In genomic region chr13:60619723-60620122, GRCm38 (mm10) we compare ENCODE assay signal across 16 mouse cellular contexts. TPM values are rescaled to one million over a fixed set of nuclear protein-coding genes. Genes with fewer than 3 reads are reported as not detected.
DNase-seq lines count a peak whose midpoint lies in the region; ATAC-seq lines count a peak whose summit lies in the region.
"Had no signal": no experiment of that assay in that cellular context is flagged by ENCODE, and none has a peak within 500 bp of the region (broad histone marks: within the 10 kb centered on the region; RNA-seq: fewer than 3 reads in every experiment).

No protein-coding gene starts in this region.

- no peak overlapping the region for H3K9ac ChIP-seq in liver, embryonic 16.5 days (ENCODE audit: low read depth, low read length)
- H3K9ac ChIP-seq: embryonic facial prominence, embryonic 15.5 days; forebrain, embryonic 13.5 days; hindbrain, embryonic 12.5 days had no signal

- H3K36me3 ChIP-seq in liver, embryonic 16.5 days (ENCODE audit: control insufficient read depth, insufficient read depth): no peaks in the 10 kb centered on the region
- H3K36me3 ChIP-seq: embryonic facial prominence, embryonic 15.5 days; hindbrain, embryonic 12.5 days had no signal

- ATAC-seq in common myeloid progenitor, adult 5-6 weeks (replicated peaks; ENCODE audit: low read depth, poor library complexity, severe bottlenecking): peak; percentile 37; the same call in 1 of the 2 replicates
- peak; percentile 78 for ATAC-seq in liver, embryonic 16.5 days (ENCODE audit: low read depth)
- ATAC-seq: forebrain, embryonic 13.5 days had no signal

- intact Hi-C loops in heart, postnatal 14 days (cut with DNase I): loop anchor here (5.0 kb wide), 1 partner anchor 43 kb away; no protein-coding TSS in a partner anchor

- no peaks in the 10 kb centered on the region for H3K9me3 ChIP-seq in liver, embryonic 16.5 days (replicated peaks; ENCODE audit: control insufficient read depth, low read length)
- H3K9me3 ChIP-seq: embryonic facial prominence, embryonic 15.5 days; forebrain, embryonic 13.5 days; hindbrain, embryonic 12.5 days had no signal

- peak; percentile 96 for DNase-seq in heart, adult 11 months
- DNase-seq in heart, postnatal 14 days: no peak
- peak; percentile 38 for DNase-seq in layer of hippocampus, adult 9-11 months
- no peak for DNase-seq in layer of hippocampus, postnatal 10 days (ENCODE audit: low spot score in 2 of 2)
- no peak for DNase-seq in adrenal gland, adult 2 months
- DNase-seq in cerebellum, adult 8-10 months: no peak
- DNase-seq: B cell, adult 2 months; cerebellum, adult 11 months; gastrocnemius, postnatal 36 days; kidney, adult 2 months; kidney, postnatal 36 days had no signal

- H3K27ac ChIP-seq in liver, embryonic 16.5 days (ENCODE audit: low read length): no peak overlapping the region
- H3K27ac ChIP-seq: embryonic facial prominence, embryonic 15.5 days; forebrain, embryonic 13.5 days; hindbrain, embryonic 12.5 days had no signal

- H3K4me1 ChIP-seq in liver, embryonic 16.5 days (ENCODE audit: control insufficient read depth, low read depth, low read length): peaks cover 27% of the 10 kb centered on the region

- H3K4me3 ChIP-seq in liver, embryonic 16.5 days (ENCODE audit: low read depth, low read length): no peak overlapping the region
- H3K4me3 ChIP-seq: embryonic facial prominence, embryonic 15.5 days; forebrain, embryonic 13.5 days; hindbrain, embryonic 12.5 days had no signal

- 12% methylated on average over 6 of the region's 6 CpGs for WGBS in liver, embryonic 16.5 days (ENCODE audit: insufficient replicate concordance)

- no peaks in the 10 kb centered on the region for H3K27me3 ChIP-seq in liver, embryonic 16.5 days (ENCODE audit: control insufficient read depth, insufficient read depth, low read depth, low read length)
- H3K27me3 ChIP-seq: embryonic facial prominence, embryonic 15.5 days; forebrain, embryonic 13.5 days; hindbrain, embryonic 12.5 days had no signal

- H3K4me2 ChIP-seq in liver, embryonic 16.5 days (ENCODE audit: low read depth, low read length): no peak overlapping the region
- H3K4me2 ChIP-seq: embryonic facial prominence, embryonic 15.5 days; forebrain, embryonic 13.5 days; hindbrain, embryonic 12.5 days had no signal

RNA-seq across cellular contexts. Expression of gene Dapk1, which starts 18.0 kb away (rescaled TPM):
- 10 to 100 TPM; 22.3 to 25.4 TPM for total RNA-seq in heart, postnatal 14 days (2021)
- total RNA-seq in layer of hippocampus, postnatal 10 days (2021): 10 to 100 TPM; 73.9 to 77.4 TPM
- 5.8 and 8.6 TPM in 2 replicates for total RNA-seq in common myeloid progenitor, adult 5-6 weeks (2017)
- 8.1 and 8.9 TPM in 2 replicates for polyA plus RNA-seq in liver, embryonic 16.5 days (2015; fragmentation: Nextera tagmentation; extraction: Ambion mirVana)
- total RNA-seq in adrenal gland, adult 2 months (2021): 10 to 100 TPM; 15.5 to 18.9 TPM
- polyA plus RNA-seq in adrenal gland, adult 2 months (2012; rRNA removed): 25.8 and 29.9 TPM in 2 replicates

Comparison
In these comparisons a context has a peak if more than half of its experiments do, and no peak if none do; other contexts are left out.
1. DNase-seq: peak in heart, adult 11 months (single experiment) and layer of hippocampus, adult 9-11 months (single experiment); none in heart, postnatal 14 days (0 of 2), layer of hippocampus, postnatal 10 days (0 of 2), adrenal gland, adult 2 months (single experiment) and cerebellum, adult 8-10 months (single experiment).